Mouse (Mus musculus) layer of hippocampus, postnatal 25 days (tissue): ENCODE measurements at regions not wholly inside any gene's neighbourhood (a gene's known extent, or its start where the extent isn't known, plus 50 kb on each side); places are given as distances from the start of the nearest gene placed in this dataset.
A peak's percentile ranks its signal among the peaks of the same experiment; 100 is the strongest.

Source experiments
- DNase-seq, 2 experiments: peaks; one replicate each; pipeline ENCODE4 v3.0.0; 2022; ENCODE audit warnings: mixed read lengths in 2 of 2, low spot score in 1 of 2; ENCODE audit errors: extremely low spot score in 1 of 2

DNA sequence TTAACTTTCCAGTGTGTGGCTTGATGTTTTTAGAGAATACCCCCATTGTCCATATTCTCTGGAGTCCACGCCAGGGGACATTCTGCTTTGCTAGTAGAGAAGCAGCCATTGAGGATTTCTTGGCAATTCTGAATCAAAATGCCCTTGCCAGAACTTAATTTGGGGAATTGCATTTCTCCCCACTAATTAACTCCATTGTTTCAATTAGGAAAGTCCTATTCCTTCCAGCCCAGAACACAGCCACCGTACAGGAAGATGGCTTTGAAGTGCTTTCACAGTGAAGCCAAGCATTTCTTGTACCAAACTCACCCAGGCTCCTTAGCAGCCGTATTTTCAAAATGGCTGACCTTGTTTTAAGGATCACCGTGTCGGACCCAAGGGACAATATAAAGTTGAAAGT, 399.4 kb downstream of the Vps13c start:
- DNase-seq, result no peak

DNA sequence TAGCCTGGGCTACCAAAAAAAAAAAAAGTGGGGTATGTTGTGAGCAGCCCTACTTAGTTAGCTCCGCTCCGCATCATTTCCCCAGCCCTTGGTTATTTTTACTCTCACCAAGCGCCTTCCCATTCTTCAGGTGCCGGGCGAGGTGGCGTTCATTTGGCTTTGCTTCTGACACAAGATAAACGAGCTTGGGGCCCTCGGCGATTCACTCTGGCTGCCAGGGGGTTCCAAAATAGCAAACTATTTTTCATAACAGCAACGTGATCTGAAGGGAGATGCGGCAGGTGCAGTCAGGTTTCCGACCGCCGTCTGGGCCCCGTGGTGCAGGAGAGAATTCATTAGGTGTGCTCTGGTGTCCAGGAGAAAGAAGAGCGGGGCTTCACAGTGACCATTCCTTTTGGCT, 403.6 kb upstream of the Rora start:
- DNase-seq, result no peak

DNA sequence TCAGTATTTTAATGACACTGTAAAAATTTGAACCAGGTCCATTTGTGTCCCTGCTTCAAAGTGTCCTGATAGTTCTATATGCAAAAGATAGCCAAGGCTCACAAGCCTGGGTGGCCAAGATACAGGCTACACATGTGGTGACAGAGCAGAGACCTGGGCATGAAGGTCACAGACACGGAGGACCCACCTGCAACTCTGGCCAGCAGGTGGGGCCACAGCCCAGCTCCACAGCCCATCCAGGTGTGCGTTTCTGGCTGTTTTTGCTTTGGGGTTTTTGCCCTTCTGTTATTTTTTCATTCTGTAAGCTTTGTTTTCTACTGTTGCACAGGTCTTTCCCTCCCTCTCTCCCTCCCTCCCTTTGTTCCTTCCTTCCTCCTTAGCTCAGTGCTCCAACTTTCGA, 399.4 kb upstream of the Rora start:
- no peak for DNase-seq

DNA sequence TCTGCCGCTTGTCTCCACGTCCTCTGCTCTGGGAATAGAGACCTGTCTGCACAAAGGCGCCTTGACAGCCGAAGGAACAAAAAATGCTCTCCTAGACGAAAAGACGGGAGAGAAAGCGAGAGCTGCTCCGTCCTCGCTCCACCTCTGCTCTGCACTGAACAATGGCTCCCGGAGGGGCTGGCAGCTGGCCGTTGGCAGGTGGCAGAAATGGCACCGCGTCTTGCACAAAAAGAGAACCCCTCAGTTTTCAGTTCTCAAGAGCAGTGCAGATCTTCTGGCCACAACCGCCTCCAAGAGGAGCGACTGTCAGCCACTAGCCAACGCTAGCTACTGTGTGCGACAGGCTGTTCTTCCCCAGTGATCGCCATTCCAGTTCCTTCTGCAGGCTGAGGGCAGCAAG, 385.0 kb upstream of the Rora start:
- DNase-seq, result peak in 1 of 2 experiments; percentile 6

DNA sequence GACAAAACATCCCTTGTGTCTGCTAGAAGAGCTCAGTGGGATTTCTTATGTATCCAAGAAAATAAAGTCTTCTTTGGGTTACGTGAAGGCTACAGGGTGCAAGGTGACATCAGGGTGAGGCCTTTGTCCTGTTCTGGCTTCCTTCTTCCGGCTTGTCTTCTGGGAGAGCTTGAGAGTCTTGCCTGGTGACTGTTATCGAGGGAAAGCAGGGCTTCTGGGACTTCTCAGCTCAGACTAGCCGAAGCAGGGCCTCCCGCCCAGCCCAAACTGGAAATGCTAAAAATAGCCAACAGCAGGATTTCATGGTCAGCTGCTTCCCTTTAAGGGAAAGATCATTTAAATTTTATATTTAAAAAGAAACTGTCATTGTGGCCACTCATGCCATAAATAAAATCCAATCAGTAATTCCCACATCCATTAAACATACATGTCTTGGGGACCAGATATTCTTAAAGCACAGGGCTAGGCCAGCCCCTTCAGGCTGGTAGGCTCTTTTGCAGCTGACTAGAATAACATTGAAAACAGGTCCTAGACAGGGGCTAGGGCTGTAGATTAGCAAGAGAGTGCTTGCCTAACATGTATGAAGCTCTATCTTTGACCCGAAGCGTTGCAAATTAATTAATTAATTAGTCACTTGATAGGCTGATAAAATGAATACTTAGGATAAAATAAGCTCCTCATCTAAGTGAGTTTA, 351.2 kb upstream of the Rora start:
- DNase-seq, result no peak

DNA sequence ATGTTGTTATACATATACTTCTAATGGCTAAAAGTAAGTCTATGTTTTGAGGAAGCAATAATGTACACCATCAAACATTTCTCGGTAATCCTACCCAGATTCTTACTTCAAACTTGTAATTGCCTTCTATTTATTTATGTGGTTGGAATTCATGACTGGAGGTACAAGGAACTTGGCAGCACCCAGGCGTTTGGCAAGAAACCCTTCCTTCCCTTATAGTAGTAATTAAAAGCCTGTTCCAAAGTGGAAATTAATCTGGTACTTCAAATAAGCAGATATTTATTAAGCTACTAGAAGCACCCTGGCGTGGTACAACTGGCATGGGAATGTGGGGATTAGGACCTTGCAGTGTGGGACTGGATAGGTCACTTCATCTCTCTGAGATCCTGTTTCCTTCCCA, 322.9 kb upstream of the Rora start:
- DNase-seq, result no peak

DNA sequence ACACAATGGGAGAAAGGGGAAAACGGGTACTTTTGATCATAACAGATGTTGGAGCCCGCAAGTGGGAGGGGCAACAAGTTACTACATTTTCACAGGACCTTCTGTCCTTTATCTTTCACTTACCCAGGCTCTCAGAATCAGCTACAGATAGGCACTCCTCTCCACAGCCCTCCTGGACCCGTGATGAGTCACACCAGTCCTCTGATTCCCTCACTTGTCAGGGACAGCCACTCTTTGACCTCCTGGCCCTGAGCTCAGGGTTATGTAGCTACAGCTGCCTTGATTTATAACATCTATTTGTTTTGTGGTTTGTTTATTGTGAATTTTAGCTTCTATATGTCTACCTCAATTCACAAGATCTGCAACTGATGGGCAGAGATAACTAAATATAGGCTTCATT, 312.7 kb upstream of the Rora start:
- DNase-seq, result no peak

DNA sequence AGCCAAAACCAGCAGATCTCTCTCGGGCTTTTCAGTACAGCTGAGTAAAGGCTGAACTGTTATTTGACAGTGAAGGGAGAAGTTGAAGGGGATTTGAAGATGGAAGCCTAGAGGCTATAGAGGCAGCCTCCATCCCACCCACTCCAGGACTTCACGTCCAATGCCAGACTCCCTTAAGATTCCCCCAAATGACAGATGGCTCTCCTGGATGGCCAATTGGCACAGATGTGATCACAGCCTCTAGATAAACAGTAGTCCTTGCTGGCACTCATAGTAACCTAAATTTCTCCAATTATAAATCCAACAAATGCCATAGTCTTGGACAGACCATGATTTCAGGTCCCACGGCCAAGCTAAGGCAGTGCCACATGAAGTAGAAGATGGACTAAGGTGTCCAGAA, 312.1 kb upstream of the Rora start:
- DNase-seq, result no peak

DNA sequence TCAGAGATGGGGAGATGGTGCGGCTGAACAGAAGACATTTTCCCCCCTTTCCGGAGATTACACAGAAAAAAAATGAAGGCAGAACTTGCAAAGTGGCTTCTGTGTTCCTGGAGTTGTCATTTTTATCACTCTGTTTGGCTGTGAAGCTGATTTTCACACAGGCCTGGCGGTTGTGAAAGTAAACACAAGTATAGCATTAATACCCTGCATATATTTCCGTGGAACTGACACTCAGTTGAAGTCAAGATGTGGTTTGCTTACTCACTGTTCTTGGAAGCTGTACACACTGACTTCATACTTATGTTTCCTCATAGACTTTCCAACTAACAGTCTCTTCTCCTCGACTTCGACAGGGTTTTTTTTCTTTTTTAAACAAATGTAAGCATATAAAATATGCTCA, 306.2 kb upstream of the Rora start:
- DNase-seq, result no peak

DNA sequence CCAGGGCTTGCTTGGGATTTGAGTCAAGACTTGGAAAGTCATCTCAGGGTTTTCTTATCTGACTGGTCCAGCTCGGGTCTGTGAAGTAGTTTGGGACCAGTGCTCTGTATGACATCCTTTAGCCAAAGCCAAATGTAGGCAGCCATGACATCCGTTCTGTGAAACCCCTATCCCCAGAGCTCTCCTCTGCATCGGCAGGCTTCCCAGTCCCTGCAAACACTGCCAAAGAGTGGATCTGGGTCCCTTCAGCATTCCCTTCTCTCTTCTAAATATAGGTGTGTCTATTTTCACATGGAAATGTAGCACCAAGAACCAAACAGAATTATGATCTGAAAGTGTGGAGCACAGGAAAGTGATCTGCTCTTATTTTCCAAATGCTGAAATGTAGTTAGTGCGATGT, 302.1 kb upstream of the Rora start:
- no peak for DNase-seq

DNA sequence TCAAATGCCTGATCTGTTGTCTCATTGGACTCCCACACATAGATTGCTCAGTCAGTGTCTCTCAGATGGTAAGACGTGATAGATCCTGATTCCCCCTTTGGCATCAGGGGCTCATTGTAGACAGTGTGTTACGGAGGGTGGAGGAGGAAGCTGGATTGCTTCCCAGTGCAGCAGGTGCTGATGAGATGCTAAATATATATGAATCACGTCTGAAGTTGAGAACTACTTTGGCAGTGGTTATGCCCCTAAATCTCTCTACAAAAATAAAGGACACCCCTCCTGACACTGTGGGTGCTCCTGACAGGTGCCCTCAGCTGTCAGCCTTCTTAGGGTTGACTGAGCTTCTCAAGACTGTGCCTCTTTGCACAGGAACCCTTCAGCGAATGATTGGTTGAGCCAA, 299.1 kb upstream of the Rora start:
- peak in 1 of 2 experiments; percentile 7 for DNase-seq

DNA sequence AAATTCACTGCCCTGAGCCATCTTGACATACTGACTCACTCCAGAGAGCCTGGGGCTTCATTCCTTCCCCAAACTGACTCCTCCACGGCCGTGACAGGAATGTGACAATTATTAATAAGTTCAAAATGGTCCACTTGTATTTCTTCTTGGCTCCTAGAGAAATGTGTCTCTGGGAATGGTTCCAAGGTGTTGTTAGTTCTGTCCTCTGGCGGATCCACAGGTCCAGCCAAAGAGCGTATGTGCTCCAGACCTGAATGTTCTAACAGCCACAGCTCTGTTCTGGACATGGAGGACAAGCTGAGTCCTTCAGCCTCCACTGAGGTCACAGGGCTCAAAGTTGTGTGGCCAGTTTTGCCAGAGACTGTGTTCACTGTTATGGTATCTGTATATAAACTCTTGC, 297.5 kb upstream of the Rora start:
- DNase-seq, result no peak

DNA sequence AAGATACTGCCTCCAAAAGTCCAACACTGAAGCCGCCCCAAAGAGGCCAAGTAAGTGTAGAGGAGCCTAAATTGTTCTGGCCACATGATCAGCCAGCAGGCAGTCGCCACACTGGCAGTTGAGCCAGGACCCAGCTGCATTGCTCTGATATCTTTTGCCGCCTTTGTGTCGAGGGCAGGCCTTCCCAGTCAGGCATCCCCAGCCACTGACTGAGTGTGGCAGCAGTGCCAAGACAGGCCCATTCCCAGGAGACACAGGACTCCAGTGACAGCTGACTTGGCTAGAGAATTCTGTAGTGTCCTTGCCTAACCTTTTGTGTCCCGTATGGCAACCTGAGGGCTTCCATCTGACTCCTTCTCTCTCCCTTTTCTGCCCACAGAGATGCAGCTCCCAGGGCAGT, 296.4 kb upstream of the Rora start:
- peak in 1 of 2 experiments; percentile 7 for DNase-seq

DNA sequence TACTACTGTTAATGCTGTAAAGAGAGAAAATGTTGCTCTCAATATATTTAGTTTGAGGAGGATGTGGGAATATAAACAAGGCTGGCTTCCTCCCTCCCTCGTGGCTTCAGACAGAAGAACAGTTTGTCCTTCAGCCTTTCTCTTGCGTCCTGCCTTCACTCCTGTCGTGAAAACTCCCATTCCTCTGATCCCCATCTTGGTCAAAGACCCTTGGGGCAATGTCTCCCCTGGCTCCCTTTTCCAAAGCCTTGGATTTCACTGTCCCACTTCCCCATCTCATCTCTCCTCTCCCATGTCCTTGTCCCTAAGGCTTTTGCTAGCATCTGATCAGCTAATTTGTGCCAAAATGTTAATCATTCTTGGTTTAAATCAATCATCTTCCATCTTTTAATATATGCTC, 286.6 kb upstream of the Rora start:
- no peak for DNase-seq

DNA sequence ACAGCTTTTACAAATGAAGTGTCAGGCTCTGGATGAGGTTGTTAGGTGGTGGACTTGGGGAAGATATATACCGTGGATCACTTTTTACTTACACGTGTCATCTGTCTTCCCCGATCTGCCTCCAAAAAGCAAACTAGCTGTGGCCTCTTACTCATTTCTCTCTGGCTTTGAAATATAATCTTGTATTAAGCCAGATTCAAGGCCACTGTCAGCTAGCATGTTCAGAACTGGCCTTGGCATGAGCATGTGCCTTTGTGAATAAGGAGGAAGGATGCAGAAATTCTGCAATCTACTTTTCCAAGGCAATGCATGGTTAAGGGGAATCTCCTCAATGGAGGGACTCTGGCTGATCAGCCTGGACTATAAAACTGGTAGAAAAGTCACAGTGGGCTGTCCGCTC, 286.0 kb upstream of the Rora start:
- DNase-seq, result no peak

DNA sequence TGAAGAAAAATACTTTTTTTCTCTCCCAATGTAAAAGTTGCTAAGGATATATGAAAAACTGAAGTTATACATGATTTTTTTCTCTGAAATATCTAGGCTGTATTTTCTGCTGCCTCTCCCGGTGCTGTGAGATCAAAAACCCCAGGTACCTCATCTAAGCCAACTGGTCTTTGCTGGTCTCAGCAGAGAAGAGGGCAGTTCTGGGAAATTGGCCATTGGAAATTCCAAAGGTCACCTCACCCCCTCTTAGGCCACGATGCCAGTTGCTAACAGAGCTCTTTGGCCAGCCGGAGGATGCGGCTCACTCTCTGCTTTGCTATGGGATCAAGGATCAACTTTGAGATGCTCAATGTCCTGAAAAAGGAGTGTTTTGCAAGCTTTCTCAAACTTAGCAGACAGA, 280.9 kb upstream of the Rora start:
- DNase-seq, result no peak

DNA sequence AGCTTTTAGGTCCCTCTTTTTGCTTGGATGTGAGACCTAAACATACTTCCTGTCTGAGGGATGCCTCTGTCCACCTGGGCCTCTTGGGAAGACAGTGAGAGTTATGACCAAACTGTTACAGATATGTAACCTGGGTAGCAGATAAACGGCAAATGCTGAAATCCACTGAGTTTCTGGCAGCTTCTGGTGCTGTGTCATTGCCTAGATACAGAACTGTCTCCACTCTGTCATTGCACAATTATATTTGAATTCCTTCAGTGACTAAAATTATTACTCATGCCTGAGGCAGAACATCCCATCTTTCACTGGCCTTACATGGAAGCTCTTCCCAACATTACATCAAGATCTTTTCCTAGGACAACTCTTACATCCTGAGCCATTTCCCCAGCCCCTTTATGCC, 277.4 kb upstream of the Rora start:
- no peak for DNase-seq

DNA sequence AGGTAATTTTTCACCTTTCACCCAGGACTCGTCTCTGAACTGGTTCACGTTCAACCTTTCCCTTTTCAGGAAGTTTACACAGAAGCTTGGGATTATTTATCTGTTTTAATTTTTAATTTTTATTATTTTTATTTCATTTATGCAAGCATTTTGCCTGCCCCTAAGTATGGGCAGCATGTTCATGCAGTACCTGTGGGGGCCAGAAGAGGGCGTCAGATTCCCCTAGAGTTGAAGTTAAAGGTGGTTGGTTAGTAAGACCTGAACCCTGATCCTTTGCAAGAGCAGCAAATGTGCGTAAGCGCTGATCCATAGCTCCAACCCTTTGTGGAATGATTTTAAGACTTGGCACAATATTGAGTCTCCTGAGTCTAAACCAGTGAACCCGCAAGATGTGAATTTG, 271.7 kb upstream of the Rora start:
- DNase-seq, result no peak

DNA sequence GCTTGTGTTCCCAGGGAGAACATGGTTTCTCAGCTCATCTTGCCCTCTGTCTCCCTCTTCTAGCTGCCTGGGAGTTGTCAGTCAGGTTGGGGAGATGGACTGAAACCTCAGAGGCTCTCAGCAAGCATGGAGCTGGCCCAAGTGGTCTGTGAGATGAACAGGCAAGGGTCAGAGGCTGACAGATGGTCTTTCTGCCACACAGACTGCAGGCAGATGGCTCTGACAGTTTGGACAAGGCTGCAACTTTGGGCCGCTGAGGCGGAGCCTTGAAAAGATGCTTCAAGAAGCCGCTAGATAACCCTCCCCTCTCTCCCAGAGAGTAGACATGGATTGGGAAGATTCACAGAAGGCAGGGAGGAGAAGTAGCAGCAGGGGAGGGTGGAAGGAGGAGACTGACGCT, 252.7 kb upstream of the Rora start:
- no peak for DNase-seq

DNA sequence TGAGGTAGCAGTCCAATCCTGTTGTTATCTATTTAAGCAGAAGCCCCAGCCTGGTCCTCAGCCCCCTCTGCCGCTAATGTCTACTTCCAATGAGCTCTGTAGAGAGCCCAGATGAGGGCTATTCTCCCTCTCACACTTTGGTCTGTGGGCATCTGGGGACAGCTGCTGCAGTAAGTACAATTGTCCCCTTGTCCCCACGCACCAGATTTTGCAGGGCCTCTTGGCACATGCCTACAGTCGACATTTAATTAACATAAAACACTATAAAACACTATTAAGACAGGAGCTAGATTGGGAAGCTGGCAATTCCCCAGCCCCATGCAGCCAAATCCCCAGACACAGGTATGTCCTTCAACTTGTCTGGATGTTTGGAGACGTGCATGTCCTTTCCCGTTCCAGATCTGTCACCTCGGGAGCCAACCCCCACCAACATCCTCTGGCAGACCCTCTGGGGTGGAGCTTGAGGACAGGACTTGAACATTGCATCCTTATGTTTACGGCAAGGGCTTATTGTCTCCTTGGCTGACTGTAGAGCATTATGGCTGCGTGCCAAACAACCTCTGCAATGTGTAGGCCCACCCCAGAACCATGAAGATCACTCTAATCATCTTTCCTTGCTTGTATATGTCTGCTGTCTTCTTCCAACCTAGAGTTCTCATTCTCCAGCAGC, 251.3 kb upstream of the Rora start:
- no peak for DNase-seq

DNA sequence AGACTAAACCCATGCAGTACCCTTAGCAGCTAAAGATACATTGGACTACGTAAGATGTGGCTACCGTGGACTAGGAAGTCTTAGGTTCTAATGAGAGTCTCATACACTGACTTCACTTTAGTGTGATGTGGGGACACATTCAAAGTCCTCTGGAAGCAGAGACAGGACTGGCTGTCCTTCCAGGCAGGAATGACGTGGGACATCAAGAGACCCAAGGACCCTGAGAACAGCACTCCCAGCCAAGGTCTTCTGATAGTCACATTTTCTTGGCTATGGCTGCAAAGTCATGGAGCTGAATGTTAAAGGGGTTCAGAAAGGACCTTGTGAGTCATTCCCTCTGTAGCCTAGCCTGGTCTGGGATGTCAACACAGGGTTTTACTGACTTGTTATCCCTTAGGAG, 250.6 kb upstream of the Rora start:
- no peak for DNase-seq

DNA sequence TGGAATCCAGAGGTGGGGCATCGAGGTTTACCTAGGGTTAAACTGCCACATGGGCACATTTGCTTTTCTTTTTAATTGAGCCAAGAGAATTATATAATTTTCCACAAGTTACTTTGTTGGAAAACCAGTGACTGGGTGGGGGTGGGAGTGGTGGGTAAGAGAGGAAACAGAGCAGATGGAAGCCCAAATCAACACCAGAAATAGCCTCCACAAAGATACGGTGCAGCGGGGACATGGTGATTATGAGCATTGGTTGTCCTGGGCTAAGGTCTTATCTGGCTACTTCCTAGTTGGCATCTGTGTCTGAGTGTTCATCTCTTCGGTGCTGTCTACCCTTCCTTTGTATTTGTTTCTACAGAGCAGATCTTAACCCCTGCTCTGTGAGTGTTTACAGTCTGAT, 250.1 kb upstream of the Rora start:
- no peak for DNase-seq

DNA sequence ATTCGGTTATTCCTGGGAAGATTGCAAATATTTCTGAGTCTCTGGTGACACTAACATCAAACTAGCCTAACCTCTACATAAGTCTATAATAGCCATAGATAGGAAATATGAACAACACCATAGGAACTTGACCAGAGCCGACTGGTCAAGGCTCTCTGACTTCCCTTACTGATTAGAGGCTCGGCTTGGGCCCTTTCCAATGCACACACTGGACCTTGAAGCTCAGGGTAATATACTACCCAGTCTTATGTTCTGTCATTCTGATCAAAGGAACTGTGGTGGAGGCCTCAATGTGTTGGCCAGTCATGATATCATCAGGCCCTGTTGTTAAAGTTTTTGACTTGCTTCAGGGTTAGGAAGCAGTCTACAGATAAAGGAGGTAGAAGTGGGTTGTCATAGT, 243.8 kb upstream of the Rora start:
- DNase-seq, result no peak
